Mouse (Mus musculus) kidney, postnatal 4 days (tissue): ENCODE data around the gene Nrxn3.

Experiments used
- DNase-seq, 2 experiments: peaks; one replicate each; pipeline ENCODE4 v3.0.0; 2021; ENCODE audit warnings: mixed read lengths in 2 of 2

Gene Nrxn3

GRCm38 (mm10) chr12:89982445-89982844 is 1259.8 kb downstream of the Nrxn3 start:
- DNase-seq, result no peak

DNA sequence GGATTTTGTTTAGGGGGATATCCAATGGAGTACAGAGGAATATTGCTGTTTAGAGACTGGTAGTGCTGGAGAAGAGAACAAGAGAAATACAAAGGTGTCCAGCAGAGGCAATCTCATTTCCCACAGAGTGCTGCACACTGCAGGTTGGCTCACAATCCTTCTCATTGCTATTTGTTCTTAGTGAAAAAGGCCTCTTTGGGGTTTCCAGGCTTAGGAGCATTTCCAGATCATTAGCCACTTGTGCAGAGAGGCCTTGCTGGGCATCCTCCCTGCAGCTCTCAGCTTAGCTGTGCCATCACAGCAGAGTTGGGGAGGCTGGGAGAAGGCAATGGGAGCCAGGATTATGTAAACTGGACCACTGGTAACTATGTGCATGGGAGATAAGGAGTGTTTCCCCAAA is 1260.7 kb downstream of the Nrxn3 start:
- DNase-seq, result no peak

GRCm38 (mm10) chr12:89986219-89986618 is 1263.5 kb downstream of the Nrxn3 start:
- DNase-seq, result no peak

GRCm38 (mm10) chr12:89993273-89993672 is 1270.6 kb downstream of the Nrxn3 start:
- DNase-seq, result no peak

DNA sequence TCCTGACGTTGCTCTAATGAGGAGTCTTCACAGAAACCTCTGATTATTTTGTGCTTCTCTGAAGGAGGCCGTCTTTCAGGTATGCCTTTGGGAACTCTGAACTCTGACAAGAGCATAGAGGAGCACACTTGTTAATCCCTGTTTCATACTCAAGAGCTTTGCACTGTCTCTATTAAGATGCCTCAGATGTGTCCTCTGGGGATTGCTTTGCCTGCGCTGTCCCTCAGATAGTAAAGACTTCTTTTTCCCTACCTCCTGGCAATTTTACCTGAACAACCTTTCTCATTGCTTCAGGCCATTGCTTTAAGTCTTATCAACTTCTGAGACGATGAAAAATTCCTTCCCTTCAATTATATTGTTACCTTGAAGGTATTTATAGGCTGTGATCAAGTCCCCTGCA is 1272.7 kb downstream of the Nrxn3 start:
- no peak for DNase-seq

- DNase-seq, result no peak
Observed at GRCm38 (mm10) chr12:90010280-90010679, 1287.6 kb downstream of the Nrxn3 start.

DNA sequence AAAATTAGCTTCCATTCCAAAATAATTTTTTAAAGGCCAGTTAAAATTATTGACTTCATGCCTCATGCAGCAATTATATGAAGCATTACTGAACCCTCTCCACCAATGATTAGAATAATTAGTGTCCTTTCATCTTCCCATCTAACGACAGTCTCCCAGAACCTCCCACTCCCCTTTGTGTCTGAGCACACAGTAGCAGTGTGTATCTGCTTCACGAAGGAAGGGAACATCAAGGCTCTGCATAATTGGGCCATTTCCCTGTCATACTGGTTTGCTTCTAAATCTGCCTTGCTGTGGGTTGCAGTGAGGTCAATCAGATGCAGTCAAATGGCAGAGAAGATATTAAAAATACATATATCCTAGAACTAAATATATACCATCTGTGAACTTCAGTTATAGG is 1291.3 kb downstream of the Nrxn3 start:
- DNase-seq, result no peak

DNA sequence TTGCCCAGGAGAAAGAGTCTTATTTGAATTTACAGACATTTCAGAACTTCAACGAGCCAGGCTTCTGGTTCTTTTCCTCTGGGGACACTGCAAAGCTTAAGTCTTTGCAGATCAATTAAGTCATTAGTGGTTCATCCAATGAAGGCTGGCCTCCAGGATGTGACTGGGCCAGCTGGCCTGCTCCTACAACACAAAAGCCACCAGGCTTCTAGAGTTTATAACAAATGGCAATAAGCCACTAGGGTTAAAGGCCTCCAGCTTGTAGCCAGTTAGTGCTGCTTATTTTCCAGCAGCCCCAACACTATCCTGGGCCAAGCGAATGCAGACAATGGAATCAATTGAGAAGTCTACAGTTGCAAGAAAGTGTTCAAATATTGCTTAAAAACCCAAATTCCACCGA is 1304.3 kb downstream of the Nrxn3 start:
- no peak for DNase-seq

GRCm38 (mm10) chr12:90041038-90041437 is 1318.4 kb downstream of the Nrxn3 start:
- DNase-seq, result no peak

DNA sequence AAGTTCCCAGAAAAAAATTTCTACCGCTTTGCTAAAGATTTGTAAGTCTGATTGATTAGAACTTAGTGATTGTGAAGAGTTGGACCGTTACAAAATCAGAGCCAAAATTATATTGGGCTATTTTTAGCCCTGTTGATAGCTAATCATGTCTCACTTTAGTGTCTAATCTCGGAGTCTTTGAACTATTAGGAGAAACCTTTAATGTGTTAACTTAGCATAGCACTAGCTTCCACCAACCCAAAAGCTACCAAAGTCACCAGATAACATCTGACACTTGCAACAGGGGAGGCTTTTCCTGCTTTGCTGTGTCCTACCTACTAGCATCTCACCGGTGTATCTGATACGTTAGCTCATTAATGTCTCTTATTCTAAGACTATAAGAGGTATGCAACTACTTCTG is 1333.6 kb downstream of the Nrxn3 start:
- DNase-seq, result no peak

DNA sequence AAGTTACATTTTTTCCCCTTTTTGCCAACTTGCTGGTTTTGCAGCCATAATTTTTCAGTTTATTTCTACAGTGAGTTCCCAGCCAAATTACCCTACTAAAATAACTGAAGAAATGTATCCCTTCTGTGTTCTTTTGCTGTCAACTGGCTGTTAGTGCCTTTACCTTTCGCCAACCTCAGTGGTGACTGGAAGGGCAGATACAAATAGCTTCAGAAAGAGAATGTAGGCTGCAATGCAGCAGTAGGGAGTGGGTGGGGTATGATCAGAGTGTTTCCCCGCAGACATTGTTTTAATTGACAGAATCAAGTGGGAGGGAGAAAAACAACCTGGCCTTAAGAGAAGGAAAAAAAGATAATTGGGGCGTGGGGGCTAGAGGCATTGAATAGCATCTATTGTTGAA is 1337.1 kb downstream of the Nrxn3 start:
- DNase-seq, result no peak

DNA sequence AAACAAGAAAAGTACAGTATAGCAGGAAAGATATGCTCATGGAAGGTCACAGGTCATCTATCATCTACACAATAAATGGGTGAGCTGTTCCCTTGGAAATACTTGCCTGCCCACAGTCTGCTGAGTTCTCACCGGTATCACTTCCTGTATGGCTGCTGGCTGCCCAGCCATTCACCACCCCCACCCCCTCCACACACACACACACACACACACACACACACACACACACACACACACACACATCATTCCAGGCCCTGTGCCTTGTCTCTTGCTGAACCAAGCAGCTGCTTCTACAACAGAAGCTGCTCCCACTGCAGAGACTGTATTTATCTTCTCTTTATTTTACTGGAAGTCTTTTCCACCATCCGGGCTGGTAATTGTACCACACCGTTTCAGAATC is 1338.6 kb downstream of the Nrxn3 start:
- peak in 1 of 2 experiments; percentile 2 for DNase-seq

GRCm38 (mm10) chr12:90062219-90062618 is 1339.5 kb downstream of the Nrxn3 start:
- DNase-seq, result no peak

- no peak for DNase-seq
Observed at GRCm38 (mm10) chr12:90063443-90063842, 1340.8 kb downstream of the Nrxn3 start.

GRCm38 (mm10) chr12:90085862-90086261 is 1363.2 kb downstream of the Nrxn3 start:
- DNase-seq, result no peak

GRCm38 (mm10) chr12:90095754-90096153 is 1373.1 kb downstream of the Nrxn3 start:
- DNase-seq, result no peak

DNA sequence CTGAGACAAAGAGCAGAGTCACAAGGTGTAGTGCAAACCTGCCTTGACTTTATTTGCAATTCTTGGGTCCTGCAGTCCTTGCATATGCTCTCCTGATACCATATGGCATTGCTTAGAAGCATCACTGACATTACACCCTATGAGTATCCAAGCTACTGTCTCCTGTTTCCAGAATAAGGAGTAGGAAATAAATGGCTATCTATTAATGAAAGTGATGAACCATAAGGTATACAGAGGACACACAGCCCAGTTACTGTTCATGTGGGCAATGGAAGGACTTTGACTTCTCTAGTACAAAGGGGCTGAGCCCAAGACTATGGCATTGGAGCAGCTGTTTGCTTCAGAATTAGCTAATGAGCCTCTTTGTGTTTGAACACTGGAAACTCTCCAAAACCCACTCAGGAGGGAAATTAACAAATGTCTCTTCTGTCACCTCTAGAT is 1390.7 kb downstream of the Nrxn3 start:
- no peak for DNase-seq

GRCm38 (mm10) chr12:90131927-90132869 is 1409.5 kb downstream of the Nrxn3 start:
- peak; percentile 3 to 21 for DNase-seq

- no peak for DNase-seq
Observed at GRCm38 (mm10) chr12:90142011-90142410, 1419.3 kb downstream of the Nrxn3 start.

DNA sequence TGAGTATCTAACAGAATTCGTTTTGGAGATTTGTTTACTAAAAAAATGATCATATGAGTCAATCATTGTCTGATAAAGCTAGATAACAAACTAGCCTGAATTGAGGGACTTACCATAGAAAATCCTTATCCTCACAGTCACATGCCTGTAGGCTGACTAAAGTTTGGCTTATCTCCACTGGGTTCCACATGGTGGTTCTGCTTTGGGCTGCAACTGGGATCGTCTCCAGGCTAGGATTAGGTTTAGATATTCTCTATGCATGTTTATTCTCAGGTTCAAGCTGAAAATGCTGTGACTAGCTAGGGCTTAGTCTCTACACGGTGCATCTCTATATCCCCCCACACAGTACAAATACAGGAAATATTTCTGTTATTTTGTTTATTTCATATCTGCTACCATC is 1421.6 kb downstream of the Nrxn3 start:
- no peak for DNase-seq

GRCm38 (mm10) chr12:90158131-90158772 is 1435.6 kb downstream of the Nrxn3 start:
- no peak for DNase-seq

GRCm38 (mm10) chr12:90159911-90160310 is 1437.2 kb downstream of the Nrxn3 start:
- DNase-seq, result no peak

GRCm38 (mm10) chr12:90166118-90166517 is 1443.4 kb downstream of the Nrxn3 start:
- no peak for DNase-seq

GRCm38 (mm10) chr12:90181566-90181965 is 1458.9 kb downstream of the Nrxn3 start:
- no peak for DNase-seq
